Mouse (Mus musculus): ENCODE data around the gene Crybb1. TPM values are rescaled to one million over a fixed set of nuclear protein-coding genes. Genes with fewer than 3 reads are reported as not detected.

Crybb1 gene
- polyA plus RNA-seq, 1 experiment: 0.06 TPM

DNA sequence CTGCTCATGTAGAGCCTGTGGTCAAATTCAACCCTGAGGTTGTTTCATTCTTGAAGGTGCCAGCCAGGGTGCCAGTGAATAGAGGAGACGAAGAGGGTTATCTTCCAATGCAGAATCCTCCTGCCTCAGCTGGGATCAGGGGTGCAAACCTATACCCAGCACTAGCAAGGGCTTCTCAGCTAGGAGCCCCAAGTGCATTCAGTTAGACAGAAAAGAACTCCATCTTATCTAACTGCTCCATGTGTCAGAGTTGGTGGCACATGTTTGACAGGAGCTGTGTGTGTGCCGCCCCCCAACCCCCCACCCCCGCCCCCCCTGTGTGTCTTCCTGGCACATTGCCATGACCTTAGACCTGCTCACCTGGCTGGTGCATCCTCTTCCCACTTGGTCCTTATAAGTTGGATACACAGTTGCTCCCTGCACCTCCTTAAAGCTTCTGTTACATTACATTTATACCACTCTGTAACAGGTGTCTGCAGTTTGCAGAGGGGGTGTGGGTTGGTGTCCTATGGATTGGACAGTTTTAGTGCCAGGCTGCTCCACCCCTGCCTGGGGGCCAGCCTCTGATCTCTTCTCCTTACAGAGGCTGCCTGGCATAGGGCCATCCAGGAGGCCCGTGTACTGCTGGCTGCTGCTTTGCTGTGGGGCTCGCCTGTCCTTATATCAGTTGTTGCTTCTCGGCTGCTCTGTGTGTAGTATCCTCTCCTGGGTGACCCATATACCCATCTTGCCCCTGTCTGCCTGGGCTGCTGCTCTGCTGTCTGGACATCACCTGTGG is 41.0 kb downstream of the Crybb1 start:
- H3K36me3 ChIP-seq (ENCODE audit: control insufficient read depth, insufficient read depth): peaks cover 37% of the 10 kb centered on the region
- no peaks in the 10 kb centered on the region for H3K27me3 ChIP-seq (ENCODE audit: control insufficient read depth, insufficient read depth, insufficient read length)
- TF ChIP-seq CEBPB (IDR thresholded peaks at IDR 0.05; ENCODE audit: low read depth): no peak
- no peak for TF ChIP-seq FOSL1 (IDR thresholded peaks at IDR 0.05; ENCODE audit: insufficient read depth, low read length, poor library complexity, severe bottlenecking)
- TF ChIP-seq MAX (IDR thresholded peaks at IDR 0.05): no peak
- H3ac ChIP-seq (ENCODE audit: control insufficient read depth, insufficient read length, low read depth): no peak overlapping the region
- no peak overlapping the region for H3K4me3 ChIP-seq (ENCODE audit: insufficient read depth, poor library complexity, severe bottlenecking)
- peaks cover 100% of the 10 kb centered on the region for H3K79me2 ChIP-seq (ENCODE audit: control insufficient read depth, insufficient read depth)
- H3K79me3 ChIP-seq (ENCODE audit: low read depth): peaks cover 91% of the 10 kb centered on the region

DNA sequence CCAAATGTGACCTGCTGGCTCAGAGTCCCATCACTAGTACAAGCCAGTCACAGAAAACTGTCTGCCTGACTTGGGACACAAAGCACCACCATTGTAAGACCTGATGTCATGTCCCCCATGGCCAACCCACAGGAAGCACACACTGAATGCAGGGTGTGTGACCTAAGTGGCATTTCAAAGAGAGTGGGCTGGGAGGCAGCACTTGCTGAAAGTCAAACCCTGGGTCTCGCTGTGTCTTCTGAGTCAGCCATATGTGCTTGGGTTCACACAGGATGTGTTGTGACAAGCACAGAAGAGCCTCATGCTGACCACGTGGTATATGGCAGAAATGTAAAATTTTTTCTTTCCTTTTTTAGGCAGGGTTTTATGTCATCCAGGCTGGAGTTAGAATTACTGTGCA is 41.6 kb downstream of the Crybb1 start:
- Histone ChIP-seq H3ac (ENCODE audit: control insufficient read depth, insufficient read length, low read depth) (no peak overlapping the region), H3K79me3 (ENCODE audit: low read depth) (peaks cover 90% of the 10 kb centered on the region), H3K4me3 (ENCODE audit: insufficient read depth, poor library complexity, severe bottlenecking) (no peak overlapping the region), H3K79me2 (ENCODE audit: control insufficient read depth, insufficient read depth) (peaks cover 100% of the 10 kb centered on the region), H3K36me3 (ENCODE audit: control insufficient read depth, insufficient read depth) (peaks cover 32% of the 10 kb centered on the region), H3K27me3 (ENCODE audit: control insufficient read depth, insufficient read depth, insufficient read length) (no peaks in the 10 kb centered on the region)
- TF ChIP-seq MAX (IDR thresholded peaks at IDR 0.05): no peak
- TF ChIP-seq USF1 (IDR thresholded peaks at IDR 0.05; ENCODE audit: low read depth): peak; percentile 48

DNA sequence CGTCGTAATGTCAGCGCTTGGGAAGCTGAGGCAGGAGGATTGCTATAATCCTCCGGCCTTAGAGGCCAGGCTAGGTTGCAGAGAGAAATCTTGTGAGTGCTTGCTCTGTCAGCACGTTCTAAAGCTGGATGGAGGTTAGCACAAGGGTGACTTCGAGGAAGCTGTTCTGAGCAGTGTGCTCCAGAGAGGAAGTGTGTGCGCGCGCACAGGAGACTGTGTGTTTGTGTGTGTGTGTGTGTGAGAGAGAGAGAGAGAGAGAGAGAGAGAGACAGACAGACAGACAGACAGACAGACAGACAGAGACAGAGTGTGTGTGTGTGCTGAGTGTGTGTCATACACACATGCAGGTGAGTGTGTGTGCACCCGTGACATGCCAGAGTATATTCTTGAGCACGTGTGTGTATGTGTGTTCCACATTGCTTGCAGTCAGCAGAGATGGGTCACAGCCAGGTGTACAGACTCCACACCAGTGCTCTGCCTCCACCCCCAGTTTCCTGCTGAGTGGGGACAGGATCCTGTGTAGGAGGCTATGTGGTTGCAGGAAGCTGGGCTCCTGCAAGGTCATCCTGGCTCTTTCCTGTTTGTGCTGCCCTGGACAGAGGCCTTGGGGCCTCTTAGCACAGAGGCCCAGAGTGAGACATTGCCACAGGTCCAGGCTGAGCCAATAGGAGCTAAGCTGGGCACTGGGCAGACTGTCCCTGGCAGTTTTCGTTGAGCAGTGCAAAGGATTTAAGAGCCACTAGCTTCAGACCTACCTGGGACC is 42.8 kb downstream of the Crybb1 start:
- Histone ChIP-seq H3ac (ENCODE audit: control insufficient read depth, insufficient read length, low read depth) (no peak overlapping the region), H3K4me3 (ENCODE audit: insufficient read depth, poor library complexity, severe bottlenecking) (no peak overlapping the region), H3K36me3 (ENCODE audit: control insufficient read depth, insufficient read depth) (peaks cover 42% of the 10 kb centered on the region), H3K27me3 (ENCODE audit: control insufficient read depth, insufficient read depth, insufficient read length) (no peaks in the 10 kb centered on the region), H3K79me3 (ENCODE audit: low read depth) (peaks cover 89% of the 10 kb centered on the region), H3K79me2 (ENCODE audit: control insufficient read depth, insufficient read depth) (peaks cover 100% of the 10 kb centered on the region)
- TF ChIP-seq MYOD1 (IDR thresholded peaks at IDR 0.05; ENCODE audit: control insufficient read depth, insufficient read length, low read depth): no peak
- no peak for TF ChIP-seq CTCF (IDR thresholded peaks at IDR 0.05; ENCODE audit: control insufficient read depth, insufficient read depth, insufficient read length)
- TF ChIP-seq USF1 (IDR thresholded peaks at IDR 0.05; ENCODE audit: low read depth): no peak
- no peak for TF ChIP-seq MYOG (IDR thresholded peaks at IDR 0.05; ENCODE audit: control insufficient read depth, extremely low read depth, insufficient read length)
- TF ChIP-seq FOSL1 (IDR thresholded peaks at IDR 0.05; ENCODE audit: insufficient read depth, low read length, poor library complexity, severe bottlenecking): no peak
- no peak for TF ChIP-seq MAX (IDR thresholded peaks at IDR 0.05)
- no peak for TF ChIP-seq CEBPB (IDR thresholded peaks at IDR 0.05; ENCODE audit: low read depth)

DNA sequence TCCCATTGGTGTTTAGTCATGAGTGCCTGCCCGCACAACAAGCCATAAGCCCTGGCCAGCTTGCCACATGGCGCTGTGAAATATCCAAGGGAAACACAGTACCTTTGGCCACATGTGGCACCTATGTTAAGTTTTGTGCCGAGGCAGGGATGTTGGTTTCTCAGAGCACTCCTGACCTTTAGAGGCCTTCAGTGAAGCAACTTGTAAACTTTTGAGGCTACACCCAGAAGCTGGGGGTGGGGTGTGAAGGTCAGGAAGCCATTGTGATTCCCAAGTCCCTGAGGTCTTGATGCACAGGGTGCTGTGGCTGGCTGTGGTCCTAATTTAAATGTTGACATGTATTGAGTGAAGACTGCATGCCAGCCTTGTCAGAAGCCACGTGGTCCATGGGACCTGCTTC is 43.8 kb downstream of the Crybb1 start:
- Histone ChIP-seq H3K79me2 (ENCODE audit: control insufficient read depth, insufficient read depth) (peaks cover 99% of the 10 kb centered on the region), H3K79me3 (ENCODE audit: low read depth) (peaks cover 86% of the 10 kb centered on the region), H3ac (ENCODE audit: control insufficient read depth, insufficient read length, low read depth) (no peak overlapping the region), H3K27me3 (ENCODE audit: control insufficient read depth, insufficient read depth, insufficient read length) (no peaks in the 10 kb centered on the region), H3K36me3 (ENCODE audit: control insufficient read depth, insufficient read depth) (peaks cover 49% of the 10 kb centered on the region), H3K4me3 (ENCODE audit: insufficient read depth, poor library complexity, severe bottlenecking) (no peak overlapping the region)
- TF ChIP-seq MYOD1 (IDR thresholded peaks at IDR 0.05; ENCODE audit: control insufficient read depth, insufficient read length, low read depth) (no peak), CTCF (IDR thresholded peaks at IDR 0.05; ENCODE audit: control insufficient read depth, insufficient read depth, insufficient read length) (no peak), MAX (IDR thresholded peaks at IDR 0.05) (no peak), MYOG (IDR thresholded peaks at IDR 0.05; ENCODE audit: control insufficient read depth, extremely low read depth, insufficient read length) (no peak), USF1 (IDR thresholded peaks at IDR 0.05; ENCODE audit: low read depth) (no peak), FOSL1 (IDR thresholded peaks at IDR 0.05; ENCODE audit: insufficient read depth, low read length, poor library complexity, severe bottlenecking) (no peak), CEBPB (IDR thresholded peaks at IDR 0.05; ENCODE audit: low read depth) (no peak)

DNA sequence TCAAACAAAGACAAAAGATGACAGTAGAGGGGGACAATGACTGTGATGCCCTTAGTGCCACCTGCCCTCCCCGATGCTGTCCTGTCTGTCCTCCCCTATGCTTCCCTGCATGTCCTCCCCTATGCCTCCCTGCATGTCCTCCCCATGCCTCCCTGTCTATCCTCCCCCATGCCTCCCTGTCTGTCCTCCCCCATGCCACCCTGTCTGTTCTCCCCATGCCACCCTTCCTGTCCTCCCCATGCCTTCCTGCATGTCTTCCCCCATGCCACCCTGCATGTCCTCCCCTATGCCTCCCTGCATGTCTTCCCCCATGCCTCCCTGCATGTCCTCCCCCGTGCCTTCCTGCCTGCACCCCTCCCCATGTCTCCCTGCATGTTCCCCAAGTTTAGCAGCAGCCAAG is 44.5 kb downstream of the Crybb1 start:
- H3K79me3 ChIP-seq (ENCODE audit: low read depth): peaks cover 85% of the 10 kb centered on the region
- no peaks in the 10 kb centered on the region for H3K27me3 ChIP-seq (ENCODE audit: control insufficient read depth, insufficient read depth, insufficient read length)
- no peak for TF ChIP-seq MYOD1 (IDR thresholded peaks at IDR 0.05; ENCODE audit: control insufficient read depth, insufficient read length, low read depth)
- no peak for TF ChIP-seq USF1 (IDR thresholded peaks at IDR 0.05; ENCODE audit: low read depth)
- no peak for TF ChIP-seq MYOG (IDR thresholded peaks at IDR 0.05; ENCODE audit: control insufficient read depth, extremely low read depth, insufficient read length)
- TF ChIP-seq FOSL1 (IDR thresholded peaks at IDR 0.05; ENCODE audit: insufficient read depth, low read length, poor library complexity, severe bottlenecking): no peak
- no peak for TF ChIP-seq CEBPB (IDR thresholded peaks at IDR 0.05; ENCODE audit: low read depth)
- TF ChIP-seq MAX (IDR thresholded peaks at IDR 0.05): no peak
- TF ChIP-seq CTCF (IDR thresholded peaks at IDR 0.05; ENCODE audit: control insufficient read depth, insufficient read depth, insufficient read length): no peak
- no peak overlapping the region for H3K4me3 ChIP-seq (ENCODE audit: insufficient read depth, poor library complexity, severe bottlenecking)
- H3K79me2 ChIP-seq (ENCODE audit: control insufficient read depth, insufficient read depth): peaks cover 99% of the 10 kb centered on the region
- H3K36me3 ChIP-seq (ENCODE audit: control insufficient read depth, insufficient read depth): peaks cover 56% of the 10 kb centered on the region
- no peak overlapping the region for H3ac ChIP-seq (ENCODE audit: control insufficient read depth, insufficient read length, low read depth)

Measured in C2C12 (cell line).